ENCODE assay signal across 9 mouse cellular contexts in the genomic region with DNA sequence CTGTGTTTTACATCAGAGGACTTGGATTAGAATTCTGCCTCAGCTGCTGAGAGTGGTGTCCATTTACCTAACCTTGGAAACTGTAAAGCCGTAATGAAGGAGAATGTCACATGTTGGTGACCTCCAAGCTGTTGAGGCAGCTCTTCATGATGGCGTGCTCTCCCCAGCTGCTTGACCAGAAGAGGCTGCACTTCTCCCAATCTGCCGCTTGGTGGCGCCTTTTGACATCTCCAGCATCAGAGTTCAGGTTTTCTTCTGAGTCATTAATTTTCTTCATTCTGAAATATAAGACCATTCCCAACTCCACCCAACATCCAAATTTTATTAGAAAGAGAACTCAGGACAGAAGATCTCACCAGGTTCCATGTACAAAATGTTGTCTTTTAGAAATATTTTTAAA.
DNase-seq lines count a peak whose midpoint lies in the region; TF ChIP-seq lines count a peak whose summit lies in the region.
"Had no signal": no experiment of that assay in that cellular context is flagged by ENCODE, and none has a peak within 500 bp of the region (broad histone marks: within the 10 kb centered on the region; RNA-seq: fewer than 3 reads in every experiment).

No protein-coding gene starts in this region.

- peak; percentile 61 for TF ChIP-seq CTCF in gastrocnemius, adult 2 months (IDR thresholded peaks at IDR 0.05)

- H3K27ac ChIP-seq in gastrocnemius, adult 2 months, result no peak overlapping the region
- H3K27ac ChIP-seq: neural tube, embryonic 12.5 days had no signal

- no peak for DNase-seq in gastrocnemius, adult 2 months
- no peak for DNase-seq in gastrocnemius, postnatal 36 days
- peak; percentile 27 for DNase-seq in urinary bladder, postnatal 25 days (ENCODE audit: low spot score)
- DNase-seq in urinary bladder, postnatal 36 days (ENCODE audit: low spot score in 2 of 2), result no peak
- peak; percentile 42 to 49 for DNase-seq in kidney, postnatal 4 days
- DNase-seq in testis, postnatal 10 days (ENCODE audit: low spot score), result peak; percentile 58
- no peak for DNase-seq in layer of hippocampus, postnatal 36 days
- no peak for DNase-seq in gastrocnemius, postnatal 10 days

- no peak overlapping the region for H3K4me3 ChIP-seq in gastrocnemius, adult 2 months
- H3K4me3 ChIP-seq: neural tube, embryonic 12.5 days had no signal

- intact Hi-C loops in gastrocnemius, adult 2 months (cut with DNase I), result no loop called here
- intact Hi-C loops in gastrocnemius, postnatal 36 days (cut with DNase I), result no loop called here

Comparison
In these comparisons a context has a peak if more than half of its experiments do, and no peak if none do; other contexts are left out.
1. DNase-seq: peak in urinary bladder, postnatal 25 days (single experiment), kidney, postnatal 4 days (2 of 2) and testis, postnatal 10 days (single experiment); none in gastrocnemius, adult 2 months (single experiment), gastrocnemius, postnatal 36 days (0 of 2), urinary bladder, postnatal 36 days (0 of 2), layer of hippocampus, postnatal 36 days (0 of 2) and gastrocnemius, postnatal 10 days (single experiment).